Mouse (Mus musculus) intestine, embryonic 14.5 days (tissue): Measurements from ENCODE around the gene Pla2g12b. TPM values are rescaled to one million over a fixed set of nuclear protein-coding genes. Genes with fewer than 3 reads are reported as not detected.

Source experiments
- ATAC-seq: fragments of 200-750 bp; cut with Nextera tagmentation; replicated peaks from 2 replicates; pipeline ENCODE4 v1.8.0; 2017; ENCODE audit warnings: low read depth, moderate number of reproducible peaks, moderate TSS enrichment, moderate library complexity; ENCODE audit not compliant: low FRiP score, low TSS enrichment
- DNase-seq: peaks from one replicate; pipeline ENCODE4 v3.0.0-alpha.2; 2018; ENCODE audit warnings: low spot score
- H3K27ac ChIP-seq: fragments of 300-500 bp; sonication (generic); 2 replicates; pipeline ENCODE4 v1.5.1; 2014; ENCODE audit warnings: low read depth, mild to moderate bottlenecking, control low read depth
- H3K27me3 ChIP-seq: fragments of 300-500 bp; sonication (generic); replicated peaks from 2 replicates; pipeline ENCODE4 v1.6.1; 2014; ENCODE audit warnings: low read length, control low read depth; ENCODE audit not compliant: control insufficient read depth, insufficient read depth
- H3K36me3 ChIP-seq: fragments of 300-500 bp; sonication (generic); 2 replicates; pipeline ENCODE4 v1.6.1; 2014; ENCODE audit warnings: low read length, control low read depth; ENCODE audit not compliant: control insufficient read depth, insufficient read depth
- H3K4me1 ChIP-seq: fragments of 300-500 bp; sonication (generic); replicated peaks from 2 replicates; pipeline ENCODE4 v1.6.1; 2014; ENCODE audit warnings: low read length, control low read depth, mixed read lengths; ENCODE audit not compliant: control insufficient read depth, insufficient read depth
- H3K4me2 ChIP-seq: fragments of 300-500 bp; sonication (generic); 2 replicates; pipeline ENCODE4 v1.6.1; 2014; ENCODE audit warnings: low read length
- H3K4me3 ChIP-seq: fragments of 300-500 bp; sonication (generic); 2 replicates; pipeline ENCODE4 v1.5.1; 2014; ENCODE audit warnings: low read depth, low read length, control low read depth, mixed read lengths
- H3K9ac ChIP-seq: fragments of 300-500 bp; sonication (generic); 2 replicates; pipeline ENCODE4 v1.6.1; 2014; ENCODE audit warnings: mild to moderate bottlenecking, low read length
- H3K9me3 ChIP-seq: fragments of 300-500 bp; sonication (generic); 2 replicates; pipeline ENCODE4 v1.6.1; 2016; ENCODE audit warnings: low read length, control low read depth; ENCODE audit not compliant: control insufficient read depth
- WGBS: fragments of 180-500 bp; shearing (Covaris S2); extraction: QIAGEN DNeasy Blood & Tissue Kit; methylation state at CpG from one replicate; pipeline ENCODE4 v1.1.7; 2014; 5-methylcytosine and 5-hydroxymethylcytosine counted together
- polyA plus RNA-seq: library from polyadenylated mRNA; unstranded; fragments of >200 nt; fragmentation: Nextera tagmentation; extraction: Ambion mirVana; gene quantifications from 2 replicates; pipeline ENCODE4 v1.2.1, GENCODE M21; 2014

Gene Pla2g12b
- polyA plus RNA-seq, 1 experiment from 2014 or later, result 14.2 TPM

GRCm38 (mm10) chr10:59441735-59442134, 38.3 kb downstream of the Pla2g12b start, which contains the start of gene Oit3:
Oit3 (minus strand) TSS chr10:59441778.
- Histone ChIP-seq H3K27me3 (no peaks in the 10 kb centered on the region), H3K27ac (no peak within 1 kb of the TSS), H3K4me2 (no peak within 1 kb of the TSS), H3K36me3 (no peaks in the 10 kb centered on the region), H3K9ac (no peak within 1 kb of the TSS), H3K4me1 (peaks cover 10% of the 10 kb centered on the region), H3K4me3 (no peak within 1 kb of the TSS), H3K9me3 (no peaks in the 10 kb centered on the region)
- ATAC-seq, result no peak
- WGBS, result 84% methylated on average over 11 of the region's 11 CpGs
- no peak for DNase-seq

GRCm38 (mm10) chr10:59443212-59443611, 39.8 kb downstream of the Pla2g12b start:
- H3K9ac ChIP-seq, result no peak overlapping the region
- H3K9me3 ChIP-seq, result no peaks in the 10 kb centered on the region
- DNase-seq (no peak), ATAC-seq (no peak)
- no peak overlapping the region for H3K27ac ChIP-seq
- H3K4me3 ChIP-seq, result no peak overlapping the region
- H3K27me3 ChIP-seq, result no peaks in the 10 kb centered on the region
- H3K36me3 ChIP-seq, result no peaks in the 10 kb centered on the region
- no peak overlapping the region for H3K4me2 ChIP-seq
- 7% methylated on average over 7 of the region's 7 CpGs for WGBS
- H3K4me1 ChIP-seq, result peaks cover 10% of the 10 kb centered on the region

GRCm38 (mm10) chr10:59444106-59444505, 40.6 kb downstream of the Pla2g12b start:
- no peak overlapping the region for H3K9ac ChIP-seq
- ATAC-seq (no peak), DNase-seq (no peak)
- H3K27ac ChIP-seq, result no peak overlapping the region
- 87% methylated on average over 3 of the region's 3 CpGs for WGBS
- no peaks in the 10 kb centered on the region for H3K9me3 ChIP-seq
- no peak overlapping the region for H3K4me3 ChIP-seq
- H3K27me3 ChIP-seq, result no peaks in the 10 kb centered on the region
- H3K4me1 ChIP-seq, result peaks cover 10% of the 10 kb centered on the region
- H3K36me3 ChIP-seq, result 0 out of 2 replicates have a peak, but pooled peaks cover 5% of the 10 kb centered on the region
- H3K4me2 ChIP-seq, result no peak overlapping the region

- 0 out of 2 replicates have a peak, but pooled peaks cover 5% of the 10 kb centered on the region for H3K36me3 ChIP-seq
Measured at GRCm38 (mm10) chr10:59444635-59445034, 41.2 kb downstream of the Pla2g12b start.

GRCm38 (mm10) chr10:59446911-59447437, 43.5 kb downstream of the Pla2g12b start:
- H3K27me3 ChIP-seq, result no peaks in the 10 kb centered on the region
- H3K36me3 ChIP-seq, result peaks cover 12% of the 10 kb centered on the region; the same call in 1 of the 2 replicates
- no peak for ATAC-seq
- no peak overlapping the region for H3K4me2 ChIP-seq
- no peak for DNase-seq
- H3K4me1 ChIP-seq, result peaks cover 10% of the 10 kb centered on the region
- no peak overlapping the region for H3K27ac ChIP-seq
- no peaks in the 10 kb centered on the region for H3K9me3 ChIP-seq
- H3K9ac ChIP-seq, result no peak overlapping the region
- WGBS, result 83% methylated on average over 10 of the region's 10 CpGs
- no peak overlapping the region for H3K4me3 ChIP-seq

More at GRCm38 (mm10) chr10:59444635-59445034, 41.2 kb downstream of the Pla2g12b start:
- Histone ChIP-seq H3K4me1 (peaks cover 10% of the 10 kb centered on the region), H3K9me3 (no peaks in the 10 kb centered on the region), H3K9ac (no peak overlapping the region), H3K4me3 (no peak overlapping the region), H3K27me3 (no peaks in the 10 kb centered on the region), H3K27ac (no peak overlapping the region), H3K4me2 (no peak overlapping the region)
- WGBS, result 46% methylated on average over 8 of the region's 8 CpGs
- ATAC-seq (no peak), DNase-seq (no peak)

GRCm38 (mm10) chr10:59447546-59447945, 44.1 kb downstream of the Pla2g12b start:
- Histone ChIP-seq H3K4me3 (no peak overlapping the region), H3K4me1 (peaks cover 10% of the 10 kb centered on the region), H3K9ac (no peak overlapping the region), H3K27me3 (no peaks in the 10 kb centered on the region), H3K4me2 (no peak overlapping the region), H3K36me3 (peaks cover 12% of the 10 kb centered on the region; the same call in 1 of the 2 replicates), H3K9me3 (no peaks in the 10 kb centered on the region), H3K27ac (no peak overlapping the region)
- ATAC-seq (no peak), DNase-seq (no peak)
- 59% methylated on average over 9 of the region's 9 CpGs for WGBS

GRCm38 (mm10) chr10:59451839-59452238, 48.4 kb downstream of the Pla2g12b start:
- 45% methylated on average over 5 of the region's 5 CpGs for WGBS
- Histone ChIP-seq H3K4me3 (no peak overlapping the region), H3K4me1 (no peaks in the 10 kb centered on the region), H3K9ac (no peak overlapping the region), H3K9me3 (no peaks in the 10 kb centered on the region), H3K4me2 (no peak overlapping the region), H3K27me3 (no peaks in the 10 kb centered on the region), H3K27ac (no peak overlapping the region), H3K36me3 (peaks cover 19% of the 10 kb centered on the region; the same call in 1 of the 2 replicates)
- no peak for ATAC-seq
- DNase-seq, result peak; percentile 60

GRCm38 (mm10) chr10:59454631-59455030, 51.2 kb downstream of the Pla2g12b start:
- Histone ChIP-seq H3K9ac (no peak overlapping the region), H3K36me3 (peaks cover 14% of the 10 kb centered on the region; the same call in 1 of the 2 replicates), H3K4me2 (no peak overlapping the region), H3K27ac (no peak overlapping the region), H3K27me3 (no peaks in the 10 kb centered on the region), H3K9me3 (no peaks in the 10 kb centered on the region), H3K4me1 (no peaks in the 10 kb centered on the region), H3K4me3 (no peak overlapping the region)
- ATAC-seq (no peak), DNase-seq (no peak)
- WGBS, result 97% methylated on average over 15 of the region's 15 CpGs

GRCm38 (mm10) chr10:59459767-59460166, 56.3 kb downstream of the Pla2g12b start:
- no peak overlapping the region for H3K4me2 ChIP-seq
- H3K9ac ChIP-seq, result no peak overlapping the region
- H3K36me3 ChIP-seq, result 0 out of 2 replicates have a peak, but pooled peaks cover 3% of the 10 kb centered on the region
- 90% methylated on average over 12 of the region's 12 CpGs for WGBS
- no peaks in the 10 kb centered on the region for H3K4me1 ChIP-seq
- H3K27ac ChIP-seq, result no peak overlapping the region
- H3K4me3 ChIP-seq, result no peak overlapping the region
- ATAC-seq, result no peak
- no peaks in the 10 kb centered on the region for H3K9me3 ChIP-seq
- H3K27me3 ChIP-seq, result no peaks in the 10 kb centered on the region
- DNase-seq, result no peak
